Mouse (Mus musculus) spleen, adult 2 months (tissue): ENCODE results near the gene Flnb.

ENCODE experiments used
- CTCF ChIP-seq: fragments of 200-500 bp; IDR thresholded peaks from 2 replicates; pipeline ENCODE4 v1.5.1; 2011; ENCODE audit warnings: mild to moderate bottlenecking, inconsistent platforms; ENCODE audit not compliant: insufficient read depth, insufficient read length, insufficient replicate concordance; ENCODE audit errors: extremely low read depth
- POLR2A ChIP-seq: fragments of 200-500 bp; IDR thresholded peaks from 2 replicates; pipeline ENCODE4 v1.6.1; 2011; ENCODE audit warnings: low read depth, low read length, inconsistent platforms

DNA sequence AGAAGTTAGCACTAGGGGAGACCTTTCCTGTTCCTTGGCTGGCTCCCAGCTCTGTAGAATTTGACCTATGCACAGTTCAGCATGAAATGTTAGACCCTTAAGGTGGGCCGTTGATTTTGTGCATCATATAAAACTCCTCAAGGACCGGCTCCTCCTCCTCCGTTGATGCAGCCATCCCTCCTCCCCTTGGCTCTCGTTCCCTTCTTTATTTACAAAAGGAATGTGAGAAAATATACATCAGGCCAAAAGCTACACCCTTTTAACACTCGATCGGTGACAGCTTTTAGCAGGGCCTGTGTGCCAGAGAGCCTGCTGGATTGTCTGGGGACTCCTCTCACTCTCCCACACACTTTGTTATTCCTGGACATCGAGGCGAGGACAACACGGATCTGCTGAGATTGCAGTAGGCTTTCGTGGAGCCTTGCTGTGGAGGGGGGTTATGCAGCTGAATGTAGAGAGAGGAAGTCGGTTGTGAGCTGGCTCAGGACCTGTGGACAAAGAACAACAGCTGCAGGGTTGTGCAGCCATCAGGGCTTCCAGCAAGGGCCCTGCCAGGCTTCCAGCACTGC is 82.8 kb downstream of the Flnb start:
- TF ChIP-seq POLR2A (no peak), CTCF (no peak)
